Mouse (Mus musculus) lung, adult 2 months (tissue): ENCODE measurements around the gene Mindy4.

Experiments
- CTCF ChIP-seq: fragments of 200-500 bp; IDR thresholded peaks from 2 replicates; pipeline ENCODE4 v1.5.1; 2011; ENCODE audit warnings: mild to moderate bottlenecking, low read length, control low read depth; ENCODE audit not compliant: insufficient read depth
- POLR2A ChIP-seq: fragments of 200-500 bp; IDR thresholded peaks from 2 replicates; pipeline ENCODE4 v1.6.1; 2011; ENCODE audit warnings: low read depth, mild to moderate bottlenecking, control low read depth, low read length, borderline replicate concordance; ENCODE audit errors: extremely low read depth

DNA sequence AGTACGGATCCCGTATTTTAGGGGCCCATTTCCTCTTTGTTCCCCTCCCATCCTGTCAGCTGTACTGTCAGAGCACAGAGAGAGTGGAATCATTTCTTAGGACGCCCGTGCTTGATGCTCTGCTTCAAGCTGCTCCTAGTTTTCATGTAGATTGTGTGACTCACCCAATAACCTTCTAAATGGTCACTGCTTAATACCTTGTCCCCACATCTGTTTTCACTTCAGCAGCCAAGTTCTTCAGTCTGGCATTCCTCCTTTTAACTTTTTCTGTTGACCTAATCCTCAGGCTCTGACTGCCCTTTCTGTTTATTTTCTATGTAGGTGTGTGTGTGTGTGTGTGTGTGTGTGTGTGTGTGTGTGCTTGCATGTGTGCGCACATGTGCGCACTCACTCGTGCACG is 4.6 kb downstream of the Mindy4 start:
- TF ChIP-seq POLR2A (no peak), CTCF (no peak)
